Mouse (Mus musculus): Measurements from ENCODE around the gene Nt5dc2. TPM values are rescaled to one million over a fixed set of nuclear protein-coding genes. Genes with fewer than 3 reads are reported as not detected.

The Nt5dc2 gene
- polyA plus RNA-seq, 1 experiment from 2014 or later = 429 TPM

DNA sequence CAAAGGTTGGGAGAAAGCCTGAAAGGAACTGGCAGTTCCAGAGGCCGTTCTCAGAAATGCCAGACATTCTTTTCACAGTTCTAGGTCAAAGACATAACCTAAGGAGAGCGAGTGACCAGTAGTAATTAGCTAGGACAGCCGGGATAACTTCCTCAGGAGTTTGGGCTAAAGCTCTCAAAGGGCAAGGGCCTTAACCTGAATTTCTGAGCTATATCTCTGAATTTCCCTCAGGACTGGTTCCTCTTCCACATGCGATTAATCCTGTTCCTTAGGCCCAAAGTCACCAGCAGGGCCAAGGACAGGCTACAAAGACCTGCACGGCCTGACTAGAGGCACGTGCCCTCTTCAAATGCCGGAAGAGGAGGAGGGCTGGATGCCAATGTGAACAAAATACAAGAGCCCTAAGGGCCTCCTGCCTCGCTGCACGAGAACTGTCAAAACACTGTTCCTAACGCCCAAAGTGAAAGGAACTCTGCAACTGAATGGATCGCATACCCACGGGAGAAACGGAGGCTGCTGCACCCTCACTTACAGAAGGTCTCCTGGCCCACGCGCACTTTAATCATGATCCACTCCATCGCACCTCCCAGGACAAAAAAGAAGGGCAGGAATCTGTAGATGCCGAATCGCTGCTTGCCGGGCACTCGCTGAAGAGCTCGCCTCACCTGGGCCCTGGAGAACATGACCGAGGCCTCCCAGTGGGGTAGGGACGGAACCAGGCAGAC lies 2.6 kb upstream of the Nt5dc2 start:
- H3K4me3 ChIP-seq = peak overlapping the region; percentile 79
- H3K9ac ChIP-seq = peak overlapping the region; percentile 78
- H3K4me2 ChIP-seq (replicated peaks) = peak overlapping the region; percentile 92
- H3K36me3 ChIP-seq = 0 out of 2 replicates have a peak, but pooled peaks cover 2% of the 10 kb centered on the region
- ATAC-seq (ENCODE audit: low FRiP score) = peak; percentile 9; the same call in 1 of the 2 replicates
- H3K9me3 ChIP-seq (replicated peaks) = no peaks in the 10 kb centered on the region
- H3K27me3 ChIP-seq = no peaks in the 10 kb centered on the region
- 3% methylated on average over 23 of the region's 23 CpGs for WGBS
- H3K4me1 ChIP-seq = peaks cover 51% of the 10 kb centered on the region
- peak overlapping the region; percentile 76 for H3K27ac ChIP-seq

DNA sequence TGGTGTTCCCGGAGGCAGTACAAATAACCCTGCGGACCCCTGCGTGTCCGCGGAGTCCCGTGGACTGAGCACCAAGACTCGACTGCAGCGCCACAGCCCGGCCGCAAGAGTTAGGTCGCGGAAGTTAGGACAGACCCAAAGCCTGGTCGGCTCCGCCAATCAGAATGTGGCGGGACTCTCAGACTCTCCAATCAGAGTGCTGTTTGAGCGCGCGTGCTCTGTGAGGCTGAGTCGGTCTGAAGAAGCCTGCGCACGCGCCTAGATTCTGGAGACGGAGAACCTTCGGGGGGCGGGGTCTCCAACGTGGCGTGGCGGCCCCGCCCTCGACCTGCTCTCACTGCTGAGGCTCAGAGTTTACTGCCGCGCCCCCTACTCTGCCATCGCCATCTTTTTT lies 2.0 kb upstream of the Nt5dc2 start, which contains the start of gene Smim4:
Gene Smim4, minus strand, starts transcription at position 131 of the 394 bp plus-strand sequence.
- Histone ChIP-seq H3K9ac (peak within 1 kb of the TSS; percentile 78), H3K4me3 (peak within 1 kb of the TSS; percentile 79), H3K36me3 (no peaks in the 10 kb centered on the region), H3K4me2 (replicated peaks) (peak within 1 kb of the TSS; percentile 92), H3K27ac (peak within 1 kb of the TSS; percentile 92), H3K9me3 (replicated peaks) (no peaks in the 10 kb centered on the region), H3K27me3 (no peaks in the 10 kb centered on the region), H3K4me1 (peaks cover 57% of the 10 kb centered on the region)
- 0% methylated on average over 33 of the region's 33 CpGs for WGBS
- ATAC-seq (ENCODE audit: low FRiP score) = peak; percentile 95

DNA sequence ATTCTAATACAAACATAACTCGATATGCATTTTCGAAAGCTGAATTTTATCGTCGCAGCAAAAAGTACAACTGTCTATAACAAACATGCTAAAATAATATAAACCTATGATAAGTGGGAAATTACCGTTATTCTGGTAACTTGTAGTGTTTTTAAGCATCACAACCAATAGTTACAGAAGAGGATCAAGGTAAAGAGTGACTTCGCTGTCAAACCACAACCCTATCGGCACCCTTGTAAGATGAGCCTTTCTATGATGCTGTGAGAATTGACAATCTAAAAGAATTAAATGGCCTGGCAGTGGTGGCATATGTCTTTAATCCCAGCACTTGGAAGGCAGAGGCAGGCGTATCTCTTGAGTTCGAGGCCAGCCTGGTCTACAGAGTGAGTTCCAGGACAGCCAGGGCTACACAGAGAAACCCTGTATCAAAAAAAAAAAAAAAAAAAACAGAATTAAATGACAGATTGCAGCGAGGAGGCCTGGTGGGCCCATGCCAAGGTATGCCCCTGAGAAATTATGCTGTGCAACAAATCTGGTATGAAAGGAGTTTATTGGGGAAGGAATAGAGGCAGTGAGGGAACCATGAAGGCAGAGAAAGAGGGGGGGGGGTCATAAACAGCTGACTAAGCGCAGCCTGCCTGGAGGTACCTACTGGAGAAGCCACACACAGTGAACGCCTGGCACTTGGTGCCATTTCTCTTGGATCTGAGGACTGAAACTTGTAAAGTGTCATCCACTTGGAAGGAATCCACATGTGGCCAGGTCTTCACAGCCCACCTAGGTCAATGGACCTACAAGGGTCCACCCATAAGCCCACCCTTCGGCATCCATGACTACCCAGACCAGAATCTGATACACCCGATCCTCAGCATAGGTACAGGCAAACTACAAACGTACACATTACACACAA lies 1.3 kb upstream of the Nt5dc2 start:
- WGBS = 67% methylated on average over 15 of the region's 15 CpGs
- H3K9me3 ChIP-seq (replicated peaks) = no peaks in the 10 kb centered on the region
- H3K27me3 ChIP-seq = no peaks in the 10 kb centered on the region
- peaks cover 2% of the 10 kb centered on the region for H3K36me3 ChIP-seq
- H3K4me3 ChIP-seq = peak overlapping the region; percentile 79
- ATAC-seq (ENCODE audit: low FRiP score) = no peak
- peaks cover 57% of the 10 kb centered on the region for H3K4me1 ChIP-seq
- H3K9ac ChIP-seq = no peak overlapping the region
- peak overlapping the region; percentile 92 for H3K4me2 ChIP-seq (replicated peaks)
- peak overlapping the region; percentile 92 for H3K27ac ChIP-seq

DNA sequence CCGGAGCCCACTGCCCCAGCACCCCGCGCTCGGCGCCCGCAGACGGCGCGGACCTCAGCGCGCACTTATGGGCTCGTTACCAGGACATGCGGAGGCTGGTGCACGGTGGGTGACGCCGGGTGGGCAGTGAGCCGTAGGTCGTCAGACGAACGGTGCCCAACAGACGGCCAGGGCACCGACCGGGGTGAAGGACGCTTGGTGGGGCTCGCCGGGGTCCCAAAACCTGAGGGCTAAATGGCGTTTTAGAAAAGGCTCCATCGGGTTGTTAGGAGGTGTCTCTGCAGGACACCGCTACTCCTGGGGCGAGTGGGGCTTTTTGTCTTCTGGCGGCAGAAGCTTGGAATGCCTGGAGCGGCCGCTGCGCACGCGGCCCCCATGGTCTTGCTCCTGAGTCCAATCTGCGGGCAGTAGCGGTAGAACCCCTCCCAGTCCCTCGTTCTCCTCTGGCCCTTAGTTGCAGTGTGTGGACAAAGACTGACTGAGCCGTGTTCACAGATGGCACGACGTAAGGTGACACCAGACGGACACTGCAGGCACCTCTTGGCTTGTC lies 494 bp downstream of the Nt5dc2 start:
- H3K36me3 ChIP-seq = peaks cover 20% of the 10 kb centered on the region
- H3K9me3 ChIP-seq (replicated peaks) = no peaks in the 10 kb centered on the region
- WGBS = 0% methylated on average over 43 of the region's 43 CpGs
- peak overlapping the region; percentile 89 for H3K4me2 ChIP-seq (replicated peaks)
- peaks cover 50% of the 10 kb centered on the region for H3K4me1 ChIP-seq
- peak overlapping the region; percentile 86 for H3K4me3 ChIP-seq
- ATAC-seq (ENCODE audit: low FRiP score) = peak; percentile 31
- no peaks in the 10 kb centered on the region for H3K27me3 ChIP-seq
- H3K27ac ChIP-seq = peak overlapping the region; percentile 92
- H3K9ac ChIP-seq = peak overlapping the region; percentile 94

DNA sequence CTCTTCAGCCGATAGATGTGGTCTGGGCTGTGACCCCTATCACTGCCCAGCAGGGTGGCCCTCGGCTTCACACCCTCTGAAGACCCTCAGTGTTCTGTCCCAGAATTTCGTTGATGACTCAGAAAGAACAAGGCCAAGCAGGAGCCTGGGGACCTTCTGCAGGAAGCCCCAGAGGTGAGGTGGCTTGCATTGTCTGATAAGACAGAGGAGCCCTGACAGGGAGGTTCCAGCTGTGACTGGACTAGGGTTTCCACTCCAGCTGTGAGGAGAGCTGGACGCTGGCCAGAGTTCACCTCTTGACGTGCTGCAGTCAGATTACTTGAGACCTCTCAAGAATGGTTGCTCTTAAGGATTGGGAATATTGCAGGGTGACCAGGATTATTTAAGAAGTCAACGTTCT lies 1.2 kb downstream of the Nt5dc2 start:
- Histone ChIP-seq H3K9ac (peak overlapping the region; percentile 94), H3K4me1 (peaks cover 43% of the 10 kb centered on the region), H3K4me3 (peak overlapping the region; percentile 86), H3K27ac (peak overlapping the region; percentile 40; the same call in 1 of the 2 replicates), H3K36me3 (peaks cover 26% of the 10 kb centered on the region), H3K9me3 (replicated peaks) (no peaks in the 10 kb centered on the region), H3K4me2 (replicated peaks) (peak overlapping the region; percentile 89), H3K27me3 (no peaks in the 10 kb centered on the region)
- ATAC-seq (ENCODE audit: low FRiP score) = no peak
- 7% methylated on average over 6 of the region's 6 CpGs for WGBS

DNA sequence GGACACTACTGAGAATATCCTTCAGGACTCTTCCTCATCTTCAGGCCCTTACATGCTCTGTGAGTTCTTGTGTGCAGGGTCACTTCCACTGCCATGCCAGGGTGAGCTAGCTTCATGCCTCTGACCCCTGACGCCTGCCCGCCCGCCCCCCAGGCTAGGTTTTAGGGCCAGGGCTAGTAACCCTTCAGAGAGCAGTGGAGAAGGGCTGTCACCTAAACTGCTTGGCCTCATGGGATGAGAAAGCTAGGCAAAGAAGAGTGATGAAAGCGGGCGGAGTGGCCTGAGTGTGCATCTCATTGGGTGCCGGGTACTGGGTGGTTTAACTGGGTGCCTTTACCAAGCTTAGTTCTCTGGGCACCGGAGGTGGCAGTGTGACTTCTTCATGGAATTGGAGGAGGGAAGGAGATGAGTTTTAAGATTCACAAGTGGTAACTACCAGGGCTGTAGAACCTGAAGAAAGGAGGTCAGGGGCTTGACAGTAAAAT lies 1.7 kb downstream of the Nt5dc2 start:
- Histone ChIP-seq H3K4me2 (replicated peaks) (peak overlapping the region; percentile 89), H3K4me3 (peak overlapping the region; percentile 86), H3K27ac (no peak overlapping the region), H3K36me3 (peaks cover 32% of the 10 kb centered on the region), H3K9me3 (replicated peaks) (no peaks in the 10 kb centered on the region), H3K4me1 (peaks cover 38% of the 10 kb centered on the region), H3K9ac (peak overlapping the region; percentile 94), H3K27me3 (no peaks in the 10 kb centered on the region)
- 86% methylated on average over 7 of the region's 7 CpGs for WGBS
- ATAC-seq (ENCODE audit: low FRiP score) = no peak

DNA sequence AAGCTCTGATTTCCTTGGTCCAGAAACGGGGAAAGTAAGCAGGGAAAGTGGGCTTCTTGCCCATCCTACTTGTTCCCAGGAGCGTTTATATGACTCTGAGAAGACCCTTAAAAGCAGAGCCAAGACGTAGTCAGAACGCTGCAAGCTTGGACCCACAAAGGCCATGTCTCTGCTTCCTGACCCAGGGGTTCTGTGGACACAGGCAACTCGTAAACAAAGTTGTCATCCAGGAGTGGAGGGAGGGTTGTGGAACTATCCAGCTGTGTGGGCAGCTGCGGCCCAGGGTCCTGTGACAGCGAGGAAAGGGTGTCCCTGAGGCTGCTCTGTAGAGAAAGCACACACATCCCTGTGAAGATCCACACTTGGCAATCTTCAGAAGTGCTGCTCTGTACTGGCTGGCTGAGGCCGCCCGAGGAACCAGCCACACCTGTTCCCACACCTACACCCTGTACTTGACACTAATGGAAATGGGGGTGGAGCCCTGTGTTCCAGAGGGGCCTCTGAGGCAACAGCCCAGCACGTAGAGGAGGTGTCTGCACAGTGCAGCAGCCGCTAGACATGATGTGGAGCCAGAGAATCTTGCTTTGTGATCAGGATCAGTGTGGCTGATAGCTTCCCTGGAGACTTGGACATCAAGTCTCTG lies 2.3 kb downstream of the Nt5dc2 start:
- no peak overlapping the region for H3K27ac ChIP-seq
- peak overlapping the region; percentile 32; the same call in 1 of the 2 replicates for H3K9ac ChIP-seq
- H3K4me3 ChIP-seq = no peak overlapping the region

DNA sequence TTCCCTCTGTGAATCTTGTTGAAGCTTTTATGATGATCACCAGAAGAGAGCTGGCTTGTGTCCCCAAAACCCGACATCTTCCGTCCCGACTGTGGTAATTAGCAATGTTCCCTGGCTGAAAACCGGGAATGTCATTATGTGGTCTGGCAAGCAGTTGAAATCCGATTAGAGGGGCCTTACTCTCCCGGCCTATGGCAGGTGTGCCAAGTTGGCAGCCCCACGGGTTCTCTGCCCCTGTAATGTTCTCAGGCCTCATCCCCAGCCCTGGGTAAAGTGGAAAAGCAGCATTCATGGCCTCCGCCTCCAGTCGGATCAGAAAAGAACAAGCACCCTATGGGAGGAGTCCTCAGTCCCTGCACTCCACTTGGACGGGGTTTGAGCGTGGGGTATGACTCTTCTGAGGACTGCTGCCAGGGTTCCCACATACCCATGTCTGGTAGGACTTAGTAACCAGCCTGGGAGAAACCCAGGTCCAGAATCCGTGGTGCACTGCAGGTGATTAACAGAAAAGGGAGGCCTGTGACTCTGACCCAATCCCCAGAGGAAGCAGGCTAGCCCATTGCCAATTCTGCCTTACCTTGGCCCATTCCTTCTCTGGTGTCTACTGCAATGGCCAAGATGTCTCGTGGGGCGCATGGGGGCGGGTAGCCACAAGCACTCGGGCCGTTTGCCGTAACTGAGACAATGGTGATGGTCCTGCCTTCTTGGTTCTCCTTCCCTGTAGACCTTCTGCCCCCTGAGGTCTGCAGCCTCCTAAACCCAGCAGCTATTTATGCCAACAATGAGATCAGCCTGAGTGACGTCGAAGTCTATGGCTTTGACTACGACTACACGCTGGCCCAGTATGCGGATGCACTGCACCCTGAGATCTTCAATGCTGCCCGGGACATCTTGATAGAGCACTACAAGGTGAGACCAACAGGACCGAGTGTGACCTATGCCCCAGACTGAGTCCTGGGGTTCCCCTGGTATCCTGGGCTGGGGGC lies 3.5 kb downstream of the Nt5dc2 start:
- H3K4me2 ChIP-seq (replicated peaks) = no peak overlapping the region
- no peak overlapping the region for H3K4me3 ChIP-seq
- no peak for ATAC-seq (ENCODE audit: low FRiP score)
- peaks cover 49% of the 10 kb centered on the region for H3K36me3 ChIP-seq
- H3K27me3 ChIP-seq = no peaks in the 10 kb centered on the region
- no peak overlapping the region for H3K9ac ChIP-seq
- H3K9me3 ChIP-seq (replicated peaks) = no peaks in the 10 kb centered on the region
- peaks cover 38% of the 10 kb centered on the region for H3K4me1 ChIP-seq
- H3K27ac ChIP-seq = no peak overlapping the region
- 93% methylated on average over 25 of the region's 25 CpGs for WGBS

More for the DNA sequence above, 2.3 kb downstream of the Nt5dc2 start:
- H3K4me2 ChIP-seq (replicated peaks) = peak overlapping the region; percentile 89
- no peak for ATAC-seq (ENCODE audit: low FRiP score)
- 77% methylated on average over 11 of the region's 11 CpGs for WGBS
- no peaks in the 10 kb centered on the region for H3K9me3 ChIP-seq (replicated peaks)
- H3K4me1 ChIP-seq = peaks cover 38% of the 10 kb centered on the region
- no peaks in the 10 kb centered on the region for H3K27me3 ChIP-seq
- peaks cover 38% of the 10 kb centered on the region for H3K36me3 ChIP-seq

DNA sequence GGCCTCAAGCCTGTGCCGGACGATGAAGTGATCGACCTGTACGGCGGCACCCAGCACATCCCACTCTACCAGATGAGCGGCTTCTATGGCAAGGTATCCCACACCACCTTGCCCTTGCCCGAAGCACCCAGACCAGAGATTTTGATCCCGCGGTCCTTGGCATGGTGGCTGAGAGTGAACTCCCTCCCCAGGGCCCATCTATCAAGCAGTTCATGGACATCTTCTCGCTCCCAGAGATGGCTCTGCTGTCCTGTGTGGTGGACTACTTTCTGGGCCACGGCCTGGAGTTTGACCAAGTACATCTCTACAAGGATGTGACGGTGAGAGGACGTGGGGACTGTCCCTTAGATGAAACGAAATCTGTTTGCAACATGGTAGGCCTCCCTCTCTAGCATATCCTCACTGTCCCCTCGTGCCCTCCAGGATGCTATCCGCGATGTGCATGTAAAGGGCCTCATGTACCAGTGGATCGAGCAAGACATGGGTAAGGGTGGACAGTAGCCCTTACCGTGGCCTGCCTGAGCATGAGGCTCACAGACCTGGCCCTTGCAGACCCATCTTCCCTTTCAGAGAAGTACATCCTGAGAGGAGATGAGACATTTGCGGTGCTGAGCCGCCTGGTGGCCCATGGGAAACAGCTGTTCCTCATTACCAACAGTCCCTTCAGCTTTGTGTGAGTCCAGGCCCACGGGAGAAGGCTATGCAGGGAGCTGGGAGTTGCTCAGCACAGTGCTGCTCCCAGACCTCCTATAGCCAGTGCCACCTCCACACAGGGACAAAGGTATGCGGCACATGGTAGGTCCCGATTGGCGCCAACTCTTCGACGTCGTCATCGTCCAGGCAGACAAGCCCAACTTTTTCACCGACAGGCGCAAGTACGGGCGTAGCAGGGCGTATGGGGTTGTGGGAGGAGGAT lies 4.9 kb downstream of the Nt5dc2 start:
- Histone ChIP-seq H3K27ac (no peak overlapping the region), H3K36me3 (peaks cover 64% of the 10 kb centered on the region), H3K4me3 (no peak overlapping the region), H3K9me3 (replicated peaks) (no peaks in the 10 kb centered on the region), H3K27me3 (no peaks in the 10 kb centered on the region), H3K9ac (no peak overlapping the region), H3K4me2 (replicated peaks) (no peak overlapping the region), H3K4me1 (peaks cover 28% of the 10 kb centered on the region)
- WGBS = 95% methylated on average over 34 of the region's 34 CpGs
- no peak for ATAC-seq (ENCODE audit: low FRiP score)

Data from hindbrain, embryonic 12.5 days (tissue).